Mouse (Mus musculus) lung, embryonic 16.5 days (tissue): ENCODE data around the gene Mpzl1. TPM values are rescaled to one million over a fixed set of nuclear protein-coding genes. Genes with fewer than 3 reads are reported as not detected.

Experiments
- ATAC-seq: fragments of 200-750 bp; cut with Nextera tagmentation; 2 replicates; pipeline ENCODE4 v1.8.0; 2017; ENCODE audit warnings: low read depth, mild to moderate bottlenecking, moderate library complexity
- H3K27ac ChIP-seq: fragments of 300-500 bp; sonication (generic); 2 replicates; pipeline ENCODE4 v1.5.1; 2014; ENCODE audit warnings: mild to moderate bottlenecking, control low read depth, low read length
- H3K27me3 ChIP-seq: fragments of 300-500 bp; sonication (generic); 2 replicates; pipeline ENCODE4 v1.6.1; 2014; ENCODE audit warnings: low read depth, low read length, mixed read lengths; ENCODE audit not compliant: control insufficient read depth, insufficient read depth
- H3K36me3 ChIP-seq: fragments of 300-500 bp; sonication (generic); 2 replicates; pipeline ENCODE4 v1.6.1; 2014; ENCODE audit warnings: low read length; ENCODE audit not compliant: control insufficient read depth, insufficient read depth
- H3K4me1 ChIP-seq: fragments of 300-500 bp; sonication (generic); replicated peaks from 2 replicates; pipeline ENCODE4 v1.6.1; 2014; ENCODE audit warnings: low read length, mixed read lengths; ENCODE audit not compliant: control insufficient read depth, insufficient read depth
- H3K4me2 ChIP-seq: fragments of 300-500 bp; sonication (generic); 2 replicates; pipeline ENCODE4 v1.6.1; 2014; ENCODE audit warnings: low read depth, low read length, control low read depth
- H3K4me3 ChIP-seq: fragments of 300-500 bp; sonication (generic); 2 replicates; pipeline ENCODE4 v1.5.1; 2014; ENCODE audit warnings: mild to moderate bottlenecking, low read length, control low read depth
- H3K9ac ChIP-seq: fragments of 300-500 bp; sonication (generic); 2 replicates; pipeline ENCODE4 v1.6.1; 2014; ENCODE audit warnings: low read length, control low read depth
- H3K9me3 ChIP-seq: fragments of 300-500 bp; sonication (generic); 2 replicates; pipeline ENCODE4 v1.6.1; 2016; ENCODE audit warnings: low read length; ENCODE audit not compliant: control insufficient read depth
- WGBS: fragments of 180-500 bp; shearing (Covaris S2); extraction: QIAGEN DNeasy Blood & Tissue Kit; methylation state at CpG from one replicate; pipeline ENCODE4 v1.1.7; 2014; 5-methylcytosine and 5-hydroxymethylcytosine counted together
- polyA plus RNA-seq: library from polyadenylated mRNA; unstranded; fragments of >200 nt; fragmentation: Nextera tagmentation; extraction: Ambion mirVana; gene quantifications from 2 replicates; pipeline ENCODE4 v1.2.1, GENCODE M21; 2015

The Mpzl1 gene
- polyA plus RNA-seq, 1 experiment from 2014 or later, result 176 TPM

DNA sequence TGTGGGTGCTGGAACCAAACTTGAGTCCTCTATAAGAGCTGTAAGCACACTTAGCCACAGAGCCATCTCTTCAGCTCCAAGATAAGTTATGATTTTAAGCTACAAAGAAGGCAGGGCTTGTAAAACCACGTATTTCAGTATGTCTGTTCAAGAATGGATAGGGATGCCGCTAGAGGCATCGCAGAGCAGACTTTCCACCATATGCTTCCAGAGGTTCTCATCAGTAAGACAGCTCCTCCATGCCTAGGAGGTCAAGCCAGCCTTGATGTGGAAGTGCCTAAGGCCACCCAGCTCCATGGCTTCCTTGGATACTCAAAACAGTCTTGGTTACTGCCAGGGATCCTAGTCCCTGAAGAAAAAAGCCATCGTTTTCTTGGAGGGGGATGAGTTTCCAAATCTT is 10.8 kb upstream of the Mpzl1 start:
- Histone ChIP-seq H3K27ac (no peak overlapping the region), H3K27me3 (no peaks in the 10 kb centered on the region), H3K4me2 (no peak overlapping the region), H3K9ac (no peak overlapping the region), H3K4me3 (no peak overlapping the region), H3K36me3 (no peaks in the 10 kb centered on the region), H3K4me1 (peaks cover 3% of the 10 kb centered on the region; the same call in 1 of the 2 replicates), H3K9me3 (no peaks in the 10 kb centered on the region)
- WGBS, result 75% methylated on average over 4 of the region's 4 CpGs
- ATAC-seq, result no peak

DNA sequence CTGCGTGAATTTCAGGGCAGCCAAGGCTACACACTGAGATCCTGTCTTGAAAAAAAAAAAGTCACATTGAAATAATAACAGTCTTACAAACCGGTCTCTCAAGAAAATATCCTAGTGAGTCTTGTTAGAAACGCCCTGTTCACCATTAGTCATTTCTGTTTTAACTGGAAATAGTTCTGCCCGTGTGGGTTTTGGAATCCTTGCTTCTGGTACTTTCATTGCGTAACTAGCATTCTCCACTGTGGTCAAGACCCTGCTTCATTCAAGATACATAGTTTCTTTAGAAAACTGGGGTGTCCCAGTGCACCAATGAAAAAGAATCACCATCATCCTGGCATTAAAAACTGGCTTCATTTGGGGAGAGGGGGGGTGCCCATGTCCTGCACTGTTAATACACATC is 9.4 kb upstream of the Mpzl1 start:
- H3K9ac ChIP-seq, result no peak overlapping the region
- H3K4me2 ChIP-seq, result no peak overlapping the region

DNA sequence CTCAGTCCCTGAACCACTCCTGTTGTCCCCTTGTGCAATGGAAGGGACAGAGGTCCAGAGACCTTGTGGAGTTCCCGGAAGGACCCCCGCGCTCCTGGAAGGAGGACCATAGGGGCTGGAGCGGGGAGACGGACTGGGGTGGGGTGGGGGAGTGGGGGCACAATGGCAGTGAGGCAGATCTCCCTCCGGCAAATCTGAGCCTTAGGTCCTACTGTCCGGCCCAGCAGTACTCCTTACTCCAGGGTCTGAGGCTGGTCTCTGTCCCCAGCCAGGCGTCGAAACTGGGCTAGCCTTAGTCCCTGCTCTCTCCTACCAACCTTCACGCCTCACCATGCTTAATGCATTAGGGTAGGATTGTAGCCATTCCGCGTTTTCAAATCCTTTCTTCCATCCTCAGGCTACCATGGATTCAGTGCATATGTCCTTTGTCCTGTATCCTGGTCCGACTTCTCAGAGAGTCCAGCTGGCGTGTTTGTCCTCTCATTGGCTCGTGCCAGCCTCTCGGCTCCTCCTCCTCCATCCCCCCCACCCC is 8.5 kb upstream of the Mpzl1 start:
- peaks cover 3% of the 10 kb centered on the region; the same call in 1 of the 2 replicates for H3K4me1 ChIP-seq
- H3K27me3 ChIP-seq, result no peaks in the 10 kb centered on the region
- H3K27ac ChIP-seq, result peak overlapping the region; percentile 93
- peak overlapping the region; percentile 77 for H3K4me3 ChIP-seq
- no peaks in the 10 kb centered on the region for H3K36me3 ChIP-seq
- H3K9ac ChIP-seq, result peak overlapping the region; percentile 86
- WGBS, result 0% methylated on average over 16 of the region's 16 CpGs
- ATAC-seq, result peak; percentile 74
- H3K4me2 ChIP-seq, result peak overlapping the region; percentile 69
- no peaks in the 10 kb centered on the region for H3K9me3 ChIP-seq

More for the DNA sequence above, 9.4 kb upstream of the Mpzl1 start:
- H3K4me1 ChIP-seq, result peaks cover 3% of the 10 kb centered on the region; the same call in 1 of the 2 replicates
- no peaks in the 10 kb centered on the region for H3K36me3 ChIP-seq
- H3K4me3 ChIP-seq, result no peak overlapping the region
- ATAC-seq, result no peak
- H3K27me3 ChIP-seq, result no peaks in the 10 kb centered on the region
- H3K27ac ChIP-seq, result no peak overlapping the region
- no peaks in the 10 kb centered on the region for H3K9me3 ChIP-seq
- WGBS, result 49% methylated on average over 5 of the region's 5 CpGs

DNA sequence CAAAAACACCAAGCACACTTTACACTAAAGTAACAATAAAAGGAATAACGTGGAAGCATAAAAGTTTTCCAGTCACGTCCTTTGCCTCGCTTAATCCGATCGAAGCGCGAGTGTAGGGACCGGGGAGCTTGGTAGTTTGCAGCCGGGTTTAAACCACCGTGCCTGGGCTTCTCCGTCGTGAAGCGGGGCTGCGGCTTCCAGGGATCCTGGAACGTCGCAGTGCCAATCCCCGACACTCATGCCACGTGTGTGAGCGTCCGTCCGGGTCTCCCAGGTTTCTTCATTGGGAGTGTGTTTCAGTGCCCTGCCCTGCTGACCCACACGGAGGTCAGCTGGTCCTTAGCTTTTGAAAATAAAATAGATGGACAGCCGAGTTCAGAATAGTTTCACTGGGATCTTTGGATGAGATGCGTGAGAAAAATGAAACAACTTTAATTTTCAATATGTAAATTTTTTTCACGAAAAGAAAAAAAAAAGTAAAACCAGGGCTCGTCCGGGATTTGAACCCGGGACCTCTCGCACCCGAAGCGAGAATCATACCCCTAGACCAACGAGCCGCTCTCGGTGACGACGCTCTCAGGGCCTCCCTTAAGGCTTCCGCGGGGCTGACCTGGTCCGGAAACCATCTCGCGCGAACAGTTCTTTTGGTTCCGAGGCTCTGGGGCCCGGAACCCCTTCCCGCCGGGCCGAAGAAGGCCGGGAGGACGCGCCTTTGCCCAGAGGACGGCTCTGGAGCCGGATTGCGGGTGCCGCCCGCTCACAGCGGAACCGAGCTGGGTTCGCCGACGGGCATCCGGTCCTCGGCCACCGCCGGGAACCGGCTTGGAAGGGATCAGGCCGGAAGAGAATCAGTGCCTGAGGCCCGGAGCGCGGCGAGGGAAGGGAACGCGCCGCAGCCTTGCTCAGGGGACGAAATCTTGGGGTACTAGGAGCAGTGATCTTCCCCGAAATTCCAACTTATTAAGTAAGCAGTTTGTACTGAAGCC is 7.7 kb upstream of the Mpzl1 start:
- H3K27ac ChIP-seq, result peak overlapping the region; percentile 93
- peak overlapping the region; percentile 77 for H3K4me3 ChIP-seq
- H3K4me1 ChIP-seq, result peaks cover 3% of the 10 kb centered on the region; the same call in 1 of the 2 replicates
- H3K27me3 ChIP-seq, result no peaks in the 10 kb centered on the region
- under 1% methylated on average over 75 of the region's 75 CpGs for WGBS
- H3K9ac ChIP-seq, result peak overlapping the region; percentile 86
- no peaks in the 10 kb centered on the region for H3K9me3 ChIP-seq
- peak overlapping the region; percentile 69 for H3K4me2 ChIP-seq
- no peaks in the 10 kb centered on the region for H3K36me3 ChIP-seq
- ATAC-seq, result peak; percentile 88

DNA sequence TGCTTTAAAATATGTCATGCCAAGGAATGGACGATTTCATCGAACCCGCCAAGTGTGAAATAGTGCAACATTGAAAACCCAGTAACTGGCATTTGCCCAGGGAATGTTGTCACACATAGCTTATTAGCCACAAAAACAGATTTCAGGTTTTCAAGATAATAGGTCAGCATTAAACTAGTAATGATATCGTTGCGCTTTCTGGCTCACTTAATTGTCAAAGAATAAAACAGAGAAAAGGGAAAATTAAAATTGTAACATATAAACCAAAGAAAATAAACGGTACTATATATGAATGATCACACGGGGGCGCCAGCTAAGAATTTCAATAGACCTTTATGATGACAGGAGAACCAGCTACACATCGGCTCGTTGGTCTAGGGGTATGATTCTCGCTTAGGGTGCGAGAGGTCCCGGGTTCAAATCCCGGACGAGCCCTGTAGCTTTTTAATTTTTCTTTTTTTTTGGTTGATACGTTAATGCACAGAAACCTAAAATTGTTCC is 7.0 kb upstream of the Mpzl1 start:
- peak overlapping the region; percentile 60 for H3K4me2 ChIP-seq
- H3K9ac ChIP-seq, result peak overlapping the region; percentile 77
- peak; percentile 68 for ATAC-seq
- H3K9me3 ChIP-seq, result no peaks in the 10 kb centered on the region
- H3K27ac ChIP-seq, result peak overlapping the region; percentile 87
- H3K4me3 ChIP-seq, result peak overlapping the region; percentile 77
- WGBS, result 5% methylated on average over 16 of the region's 16 CpGs
- no peaks in the 10 kb centered on the region for H3K27me3 ChIP-seq
- peaks cover 3% of the 10 kb centered on the region; the same call in 1 of the 2 replicates for H3K4me1 ChIP-seq
- no peaks in the 10 kb centered on the region for H3K36me3 ChIP-seq

DNA sequence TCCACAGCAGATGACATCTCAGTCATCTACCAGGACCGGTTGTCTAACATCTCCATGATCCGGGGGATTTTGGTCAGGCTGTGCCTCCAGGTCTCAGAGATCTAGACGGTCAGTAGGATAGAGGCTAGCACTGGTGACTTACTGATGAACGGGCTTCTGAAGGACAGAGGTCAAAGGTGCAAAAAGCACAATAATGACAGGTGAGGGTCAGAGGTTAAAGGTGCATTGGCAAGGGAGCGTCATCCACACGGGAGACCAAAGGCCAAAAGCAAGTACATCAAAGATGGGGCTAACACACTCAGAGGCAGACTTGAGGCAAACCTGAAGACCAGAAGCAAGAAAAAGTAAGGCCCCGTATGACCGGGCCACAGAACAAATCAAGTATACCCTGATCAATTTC is 2.0 kb upstream of the Mpzl1 start:
- Histone ChIP-seq H3K27me3 (no peaks in the 10 kb centered on the region), H3K9me3 (no peaks in the 10 kb centered on the region), H3K4me1 (peaks cover 26% of the 10 kb centered on the region), H3K36me3 (no peaks in the 10 kb centered on the region), H3K4me3 (no peak overlapping the region), H3K27ac (no peak overlapping the region), H3K4me2 (no peak overlapping the region), H3K9ac (no peak overlapping the region)
- WGBS, result 70% methylated on average over 8 of the region's 8 CpGs
- ATAC-seq, result no peak

DNA sequence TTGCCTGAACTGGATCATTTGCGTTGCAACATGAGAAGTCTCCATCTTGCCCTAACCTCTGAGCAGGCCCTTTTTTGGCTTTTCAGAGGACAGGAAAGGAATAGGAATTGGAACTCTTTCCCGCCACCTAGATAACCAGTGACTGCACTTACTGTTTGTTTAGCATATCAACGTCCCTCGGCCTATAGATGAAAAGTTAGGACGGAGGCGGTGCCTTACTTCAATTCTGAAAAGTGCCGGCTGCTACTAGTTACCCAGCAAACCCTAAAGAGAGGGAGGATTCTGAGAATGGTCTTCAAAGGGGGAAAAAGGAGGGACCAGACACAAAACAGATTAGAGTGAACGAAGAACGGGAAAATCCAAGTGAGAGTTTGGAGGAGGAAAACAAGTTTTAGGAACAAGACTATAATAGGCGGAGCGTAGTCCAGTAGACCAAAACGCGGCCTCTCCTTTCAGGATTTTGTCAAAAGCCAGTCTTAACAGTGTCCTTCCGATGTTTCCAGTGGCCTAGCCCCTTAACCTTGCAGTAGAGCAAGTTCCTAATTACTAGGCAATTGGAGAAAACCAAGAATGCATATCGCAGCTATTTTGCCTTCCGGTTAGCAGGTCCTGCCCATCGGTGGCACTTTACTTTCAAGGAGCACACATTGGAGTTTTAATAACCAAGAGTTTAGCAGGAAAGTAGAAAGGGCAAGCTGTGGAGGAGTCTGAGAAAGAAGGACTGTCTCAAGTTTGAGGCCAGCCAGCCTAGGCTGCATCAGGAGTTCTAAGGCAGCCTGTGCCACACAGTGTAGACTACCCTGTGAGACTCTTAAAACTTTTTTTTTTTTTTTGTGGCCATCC is 938 bp upstream of the Mpzl1 start:
- H3K4me2 ChIP-seq, result peak overlapping the region; percentile 70
- peak overlapping the region; percentile 82 for H3K4me3 ChIP-seq
- H3K27ac ChIP-seq, result peak overlapping the region; percentile 91
- H3K9me3 ChIP-seq, result no peaks in the 10 kb centered on the region
- peaks cover 34% of the 10 kb centered on the region for H3K4me1 ChIP-seq
- H3K36me3 ChIP-seq, result no peaks in the 10 kb centered on the region
- WGBS, result 22% methylated on average over 17 of the region's 17 CpGs
- peak overlapping the region; percentile 67 for H3K9ac ChIP-seq
- peak; percentile 9 for ATAC-seq
- H3K27me3 ChIP-seq, result no peaks in the 10 kb centered on the region

DNA sequence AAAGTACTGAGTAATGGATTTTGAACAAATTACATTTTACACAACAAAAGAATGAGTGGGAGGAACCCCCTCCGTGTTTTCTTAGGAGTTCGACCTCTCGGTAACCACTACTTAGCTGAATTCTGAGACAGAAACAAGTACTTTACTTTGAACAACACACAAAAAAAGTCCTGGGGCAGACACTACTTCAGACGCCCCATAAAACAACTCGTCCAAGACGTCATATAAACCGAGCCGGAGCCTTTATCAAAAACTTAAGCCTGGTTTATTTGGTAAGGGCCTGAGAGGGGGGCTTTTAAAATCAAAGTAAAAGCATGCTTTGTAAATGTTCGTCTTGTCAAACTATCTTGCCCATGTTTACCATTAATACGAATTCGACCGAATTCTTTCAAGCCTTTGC is 993 bp downstream of the Mpzl1 start:
- no peaks in the 10 kb centered on the region for H3K27me3 ChIP-seq
- peak overlapping the region; percentile 82 for H3K4me3 ChIP-seq
- 2% methylated on average over 12 of the region's 12 CpGs for WGBS
- peaks cover 46% of the 10 kb centered on the region for H3K4me1 ChIP-seq
- peak overlapping the region; percentile 98 for H3K27ac ChIP-seq
- H3K9me3 ChIP-seq, result no peaks in the 10 kb centered on the region
- peak overlapping the region; percentile 71 for H3K4me2 ChIP-seq
- H3K9ac ChIP-seq, result peak overlapping the region; percentile 88
- no peaks in the 10 kb centered on the region for H3K36me3 ChIP-seq
- no peak for ATAC-seq
